12 mouse cellular contexts compared by ENCODE assay signal in genomic region chr2:69745091-69745490, GRCm38 (mm10). TPM values are rescaled to one million over a fixed set of nuclear protein-coding genes. Genes with fewer than 3 reads are reported as not detected.
DNase-seq lines count a peak whose midpoint lies in the region; TF ChIP-seq lines count a peak whose summit lies in the region.
"Had no signal": no experiment of that assay in that cellular context is flagged by ENCODE, and none has a peak within 500 bp of the region (broad histone marks: within the 10 kb centered on the region; RNA-seq: fewer than 3 reads in every experiment).

No protein-coding gene starts in this region.

- intact Hi-C loops in left cerebral cortex, adult 2 months (cut with DNase I): no loop called here

- no peak overlapping the region for H3K27ac ChIP-seq in left cerebral cortex, adult 2 months

- peak; percentile 45 for TF ChIP-seq CTCF in left cerebral cortex, adult 2 months (IDR thresholded peaks at IDR 0.05)

- no peak overlapping the region for H3K4me3 ChIP-seq in left cerebral cortex, adult 2 months

- peak; percentile 13 to 20 for DNase-seq in cerebellum, postnatal 10 days
- no peak for DNase-seq in cerebellum, adult 11 months
- no peak for DNase-seq in left cerebral cortex, adult 2 months (ENCODE audit: extremely low spot score in 1 of 2, low spot score in 2 of 2)
- DNase-seq in left cerebral cortex, adult 11 months (ENCODE audit: low spot score): no peak
- DNase-seq in 3T3-L1 (ENCODE audit: low read depth, low spot score): peak; percentile 27
- DNase-seq in ZHBTc4 (ENCODE audit: low read depth, low spot score): peak; percentile 26
- DNase-seq in adrenal gland, adult 2 months: no peak
- no peak for DNase-seq in right cerebral cortex, adult 2 months (ENCODE audit: low spot score in 2 of 2)
- DNase-seq: cerebellum, adult 9-11 months; kidney, postnatal 10 days; lung, adult 18-20 months; right cerebral cortex, adult 18-20 months had no signal

RNA-seq across cellular contexts. Expression of gene Ppig, which starts 22.7 kb away (rescaled TPM):
- total RNA-seq in left cerebral cortex, adult 2 months (2021): 10 to 100 TPM; 65.4 to 79.5 TPM
- total RNA-seq in adrenal gland, adult 2 months (2021): 10 to 100 TPM; 48.9 to 61.8 TPM
- polyA plus RNA-seq in adrenal gland, adult 2 months (2012; rRNA removed): 0.40 and 0.71 TPM in 2 replicates

RNA-seq across cellular contexts. Expression of gene Fastkd1, which starts 31.8 kb away (rescaled TPM):
- total RNA-seq in left cerebral cortex, adult 2 months (2021): 10 to 100 TPM; 15.5 to 16.3 TPM
- total RNA-seq in adrenal gland, adult 2 months (2021): 10 to 100 TPM; 20.1 to 28.2 TPM
- 3.3 and 3.7 TPM in 2 replicates for polyA plus RNA-seq in adrenal gland, adult 2 months (2012; rRNA removed)

RNA-seq across cellular contexts. Expression of gene Ccdc173, which starts 44.3 kb away (rescaled TPM):
- total RNA-seq in left cerebral cortex, adult 2 months (2021): 1 to 10 TPM; 2.8 to 3.3 TPM
- total RNA-seq in adrenal gland, adult 2 months (2021): 1 to 10 TPM; 1.3 to 2.0 TPM
- polyA plus RNA-seq in adrenal gland, adult 2 months (2012; rRNA removed): not detected in 2 replicates

RNA-seq across cellular contexts. Expression of gene Phospho2, which starts 44.3 kb away (rescaled TPM):
- 10 to 100 TPM; 23.3 to 25.1 TPM for total RNA-seq in left cerebral cortex, adult 2 months (2021)
- 10 to 100 TPM; 22.9 to 25.3 TPM for total RNA-seq in adrenal gland, adult 2 months (2021)
- 147 and 150 TPM in 2 replicates for polyA plus RNA-seq in adrenal gland, adult 2 months (2012; rRNA removed)

Comparison
In these comparisons a context has a peak if more than half of its experiments do, and no peak if none do; other contexts are left out.
1. DNase-seq: peak in cerebellum, postnatal 10 days (2 of 2), 3T3-L1 (single experiment) and ZHBTc4 (single experiment); none in cerebellum, adult 11 months (single experiment), left cerebral cortex, adult 2 months (0 of 2), left cerebral cortex, adult 11 months (single experiment), adrenal gland, adult 2 months (single experiment) and right cerebral cortex, adult 2 months (0 of 2).